Mouse (Mus musculus) CH12F3 (cell line): ENCODE results near the gene Smad3.

Experiments used
- in situ Hi-C: fragments of 300-500 bp; cut with MboI; formaldehyde crosslinking; loops from 2 replicates; pipeline ENCODE4 v1.14.3; 2020; ENCODE audit warnings: low sequenced_read_pairs

The Smad3 gene

DNA sequence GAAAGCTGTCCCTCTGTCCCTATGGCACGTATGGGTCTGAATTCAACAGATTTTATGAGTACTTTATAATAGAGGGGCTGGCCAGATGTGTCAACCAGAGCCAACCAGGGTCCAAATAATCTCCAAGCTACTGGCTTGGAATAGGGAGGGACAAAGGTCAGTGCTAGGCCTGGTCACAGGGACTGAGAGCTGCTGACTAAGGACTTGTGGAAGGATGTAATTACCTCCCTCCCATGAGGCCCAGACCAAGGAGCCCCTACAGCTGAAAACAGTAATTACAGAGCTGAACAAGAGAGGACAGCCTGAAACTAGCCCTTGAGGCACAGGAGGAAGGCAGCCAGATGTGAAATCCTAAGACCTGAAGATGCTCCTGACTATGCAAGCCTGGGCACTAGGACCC lies 89.2 kb downstream of the Smad3 start:
- in situ Hi-C loops, result no loop called here

DNA sequence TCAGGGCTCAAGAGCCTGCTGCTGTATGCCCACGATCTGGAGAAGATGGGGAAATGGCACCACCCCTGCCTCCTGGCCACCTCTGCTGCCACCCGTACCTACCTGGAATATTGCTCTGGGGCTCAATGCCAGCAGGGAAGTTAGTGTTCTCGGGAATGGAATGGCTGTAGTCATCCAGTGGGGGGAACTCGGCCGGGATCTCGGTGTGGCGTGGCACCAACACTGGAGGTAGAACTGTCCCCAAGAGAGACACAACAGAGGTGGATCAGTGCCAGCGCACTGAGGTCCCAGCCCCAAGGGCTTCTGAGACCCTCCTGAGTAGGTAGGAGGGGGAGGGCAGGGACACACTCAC lies 90.4 kb downstream of the Smad3 start:
- in situ Hi-C loops, result no loop called here

DNA sequence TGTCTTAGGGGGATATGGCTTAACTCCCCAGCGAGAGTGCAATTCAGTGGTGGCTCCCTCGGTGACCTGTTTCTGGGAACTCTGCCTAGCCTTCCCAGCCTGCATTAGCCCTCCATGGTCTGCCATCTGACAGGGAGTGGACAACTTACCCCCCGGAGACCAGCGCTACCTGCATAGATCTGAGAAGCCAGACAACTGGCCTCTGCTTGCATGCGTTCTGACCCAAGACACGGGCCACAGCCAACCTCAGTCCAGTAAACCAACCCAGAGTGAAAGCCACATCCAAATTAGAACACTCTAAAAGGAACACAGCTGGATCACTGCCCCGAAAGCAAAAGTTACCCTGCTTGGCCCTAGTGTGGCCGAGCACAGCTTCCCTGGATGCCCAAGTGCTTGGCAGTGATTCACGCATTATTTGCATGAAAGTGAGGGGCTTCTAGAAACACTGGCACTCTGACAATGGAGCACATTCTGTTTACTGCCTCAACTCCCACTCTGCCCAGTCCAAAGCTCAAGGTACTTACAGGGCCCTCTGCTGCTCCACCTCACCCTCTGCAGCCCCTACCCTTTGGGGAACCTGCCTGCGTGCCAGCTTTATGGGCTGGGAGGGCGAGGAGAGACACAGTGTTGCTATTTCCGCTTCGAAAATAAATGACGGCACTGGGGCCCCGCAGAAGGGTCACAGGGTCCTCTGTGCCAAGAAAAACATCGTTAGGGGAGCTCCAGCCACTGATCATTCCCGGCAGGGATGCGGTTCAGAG lies 91.0 kb downstream of the Smad3 start:
- in situ Hi-C loops, result no loop called here

DNA sequence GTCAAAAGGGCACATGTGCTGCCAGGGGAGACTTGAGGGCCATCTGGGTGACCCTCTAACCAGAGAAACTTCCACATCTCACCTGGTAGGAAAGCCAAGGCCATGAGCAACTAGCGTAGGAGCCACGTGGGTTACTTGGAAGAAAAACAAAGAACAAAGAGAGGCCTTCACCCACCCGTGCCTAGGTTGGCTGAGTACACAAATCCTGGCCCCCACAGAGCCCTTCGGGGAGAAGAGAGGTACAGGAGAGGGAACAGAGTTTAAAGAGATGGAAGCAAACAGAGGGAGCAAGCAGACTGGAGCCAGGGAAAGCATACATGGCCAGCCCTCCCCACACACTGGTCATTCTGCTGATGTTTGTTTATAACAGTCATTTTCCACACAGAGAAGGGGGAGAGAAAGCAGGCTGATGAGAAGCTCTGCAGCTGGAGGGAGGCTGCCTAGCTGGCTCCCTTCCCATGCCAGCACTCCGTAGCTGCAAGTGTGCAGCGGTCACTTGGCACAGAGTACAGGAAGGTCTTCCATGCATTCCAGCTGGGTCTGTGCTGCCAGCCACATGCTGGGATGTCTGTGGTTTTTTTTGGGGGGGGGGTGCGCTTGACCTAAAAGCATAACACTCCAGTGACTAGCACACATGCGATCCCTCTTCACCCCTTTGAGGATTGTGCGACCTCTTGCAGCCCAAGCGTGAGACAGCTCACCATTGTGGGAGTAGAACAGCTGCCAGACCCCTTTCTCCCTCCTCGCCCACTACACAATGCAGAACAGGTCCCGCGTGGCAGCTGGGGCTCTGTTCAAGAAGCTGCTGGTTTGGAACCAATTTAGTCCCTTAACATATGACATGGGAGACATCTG lies 92.8 kb downstream of the Smad3 start:
- in situ Hi-C loops, result no loop called here

DNA sequence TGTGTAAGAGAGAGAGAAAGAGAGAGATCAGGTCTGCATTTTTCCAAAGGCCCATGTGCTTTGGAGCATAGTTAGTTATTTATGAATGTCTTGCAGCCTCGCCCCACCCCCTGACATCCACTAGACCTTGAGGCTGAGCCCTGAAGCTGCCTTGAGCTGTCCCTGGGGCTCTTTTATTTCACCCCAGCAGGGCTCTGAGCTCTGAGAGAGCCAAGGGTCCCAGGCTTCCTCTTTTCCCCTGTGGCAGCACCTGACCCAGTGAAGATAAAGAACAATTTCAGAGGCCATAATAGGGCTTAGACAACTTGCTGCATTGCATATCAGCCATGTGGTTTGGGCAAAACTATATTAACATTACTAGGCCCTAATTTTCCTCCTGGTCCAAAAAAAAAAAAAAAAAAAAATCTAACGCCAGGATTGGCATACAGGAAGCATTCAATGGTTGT lies 93.5 kb downstream of the Smad3 start:
- in situ Hi-C loops, result no loop called here

DNA sequence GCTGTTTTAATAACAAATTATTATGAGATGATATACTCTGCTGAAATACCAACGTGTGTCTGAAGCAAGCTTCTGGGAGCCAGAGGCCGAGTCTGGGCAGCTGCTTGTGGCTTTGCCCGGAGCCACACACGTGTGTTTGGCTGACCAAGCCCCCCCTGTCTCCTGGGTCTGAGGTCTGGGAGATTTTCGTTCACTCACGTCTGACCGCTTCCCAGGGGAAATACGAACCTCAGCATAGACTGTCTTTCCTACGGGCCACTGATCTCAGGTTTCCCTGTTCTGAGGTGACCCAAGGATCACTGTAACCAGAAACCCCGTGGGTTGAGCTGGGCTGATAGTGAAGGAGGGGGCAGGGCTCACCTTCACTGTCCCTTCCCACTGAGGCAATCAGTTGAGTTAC lies 94.6 kb downstream of the Smad3 start:
- in situ Hi-C loops, result no loop called here

DNA sequence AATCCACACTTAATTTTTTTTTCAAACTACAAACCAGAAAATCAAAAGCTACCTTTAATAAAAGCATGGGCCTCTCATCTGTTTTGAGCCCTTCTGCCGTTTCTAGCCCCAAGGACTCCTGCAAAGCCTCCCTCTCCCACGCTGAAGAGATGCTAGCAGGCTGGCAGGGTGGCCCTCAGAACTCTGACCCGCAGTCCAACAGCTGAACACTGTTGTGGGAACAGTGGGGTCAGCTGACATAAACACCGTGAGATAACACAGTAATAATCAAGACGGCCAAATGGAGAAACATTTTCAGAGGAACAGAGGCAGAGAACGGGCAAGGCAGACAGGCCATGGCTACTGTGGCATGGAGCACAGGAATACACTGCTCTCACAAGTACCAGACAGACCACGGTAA lies 95.0 kb downstream of the Smad3 start:
- in situ Hi-C loops, result no loop called here

DNA sequence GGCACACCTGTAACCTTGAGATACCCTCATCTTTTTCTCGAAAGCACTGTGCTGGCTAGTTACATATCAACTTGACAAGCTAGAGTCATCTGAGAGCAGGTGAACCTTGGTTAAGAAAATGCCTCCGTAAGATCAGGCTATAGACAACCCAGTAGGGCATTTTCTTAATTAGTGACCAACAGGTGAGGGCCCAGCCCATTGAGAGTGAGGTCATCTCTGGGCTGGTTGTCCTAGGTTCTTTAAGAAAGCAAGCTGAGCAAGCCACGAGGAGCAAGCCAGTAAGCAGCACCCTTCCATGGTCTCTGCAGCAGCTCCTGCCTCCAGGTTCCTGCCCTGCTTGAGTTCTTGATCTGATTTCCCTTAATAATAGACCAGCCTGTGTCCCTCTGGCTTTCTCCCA lies 97.1 kb downstream of the Smad3 start:
- in situ Hi-C loops, result no loop called here

DNA sequence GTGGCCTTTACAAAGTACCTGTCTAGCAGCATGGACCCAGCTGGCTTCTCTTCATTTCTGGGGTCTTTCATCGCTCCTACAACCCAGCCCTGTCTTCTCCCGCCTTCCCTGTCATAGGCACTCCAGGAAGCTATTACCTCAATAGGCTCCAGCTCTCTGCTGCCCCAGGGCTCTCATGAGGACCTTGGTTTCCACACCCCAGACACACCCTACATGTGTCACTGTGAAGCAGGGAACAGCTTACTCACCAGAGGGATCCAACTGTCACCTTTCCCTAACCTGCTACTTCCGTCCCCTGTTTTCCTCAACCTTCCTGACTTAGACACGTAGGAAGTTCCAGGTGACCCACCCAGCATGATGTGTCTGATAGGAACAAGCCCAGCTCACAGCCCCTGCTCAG lies 97.7 kb downstream of the Smad3 start:
- in situ Hi-C loops, result no loop called here

DNA sequence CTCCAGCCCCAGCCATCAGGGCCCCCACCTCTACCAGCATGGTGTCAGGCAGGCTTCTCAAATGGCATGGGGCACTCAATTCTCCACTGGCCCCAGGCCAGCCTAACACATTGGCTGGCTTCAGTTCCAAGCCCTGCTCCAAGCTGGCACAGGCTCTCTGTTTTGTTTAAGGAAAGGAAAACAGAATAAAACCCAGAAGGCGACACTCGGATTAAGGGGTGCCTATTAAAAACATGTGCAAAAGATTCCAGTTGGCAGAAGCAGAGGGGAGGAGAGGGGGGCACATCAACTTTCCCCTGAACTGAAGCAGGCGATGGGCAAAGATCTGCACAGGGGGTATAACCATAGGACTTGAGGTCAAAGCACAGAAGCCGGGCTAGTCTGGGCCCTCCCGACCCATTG lies 98.8 kb downstream of the Smad3 start:
- in situ Hi-C loops, result no loop called here

DNA sequence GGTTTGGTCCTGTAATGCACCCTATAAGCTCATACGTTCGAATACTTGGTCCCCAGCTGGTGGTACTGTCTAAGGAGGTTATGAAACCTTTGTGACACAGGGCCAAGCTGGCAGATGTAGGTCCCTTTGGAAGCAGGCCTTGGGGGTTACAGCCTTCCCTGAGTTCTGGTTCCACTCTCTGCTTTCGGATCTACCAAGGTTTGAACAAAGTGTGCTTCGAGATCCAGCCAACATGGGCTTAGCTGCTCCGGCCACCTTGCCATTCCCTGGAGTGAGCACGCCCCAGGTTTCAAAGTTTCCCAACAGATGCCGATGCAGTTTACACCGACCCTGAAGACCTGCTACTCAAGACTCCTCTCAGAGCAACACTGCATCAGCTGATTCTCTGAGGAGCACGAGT lies 99.4 kb downstream of the Smad3 start:
- in situ Hi-C loops, result no loop called here

DNA sequence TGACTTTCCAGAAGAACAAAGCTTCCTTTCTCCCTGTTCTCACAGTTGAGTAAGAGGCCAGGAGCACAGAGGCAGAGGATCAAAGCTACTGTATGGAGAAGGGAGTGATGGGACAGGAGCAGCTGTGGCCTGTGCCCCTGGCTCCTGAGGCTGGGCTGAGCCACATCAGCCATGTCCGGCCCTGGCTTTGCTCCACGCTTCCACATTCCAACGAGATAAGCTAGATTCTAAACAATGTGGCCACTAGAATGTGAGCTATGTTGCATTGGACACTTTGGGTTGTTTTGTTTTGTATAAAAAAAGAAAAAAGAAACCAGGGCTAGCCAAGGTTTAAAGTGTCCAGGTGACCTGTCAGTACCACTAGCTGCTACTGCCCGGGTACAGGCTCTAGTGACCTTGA lies 100.6 kb downstream of the Smad3 start:
- in situ Hi-C loops, result no loop called here

DNA sequence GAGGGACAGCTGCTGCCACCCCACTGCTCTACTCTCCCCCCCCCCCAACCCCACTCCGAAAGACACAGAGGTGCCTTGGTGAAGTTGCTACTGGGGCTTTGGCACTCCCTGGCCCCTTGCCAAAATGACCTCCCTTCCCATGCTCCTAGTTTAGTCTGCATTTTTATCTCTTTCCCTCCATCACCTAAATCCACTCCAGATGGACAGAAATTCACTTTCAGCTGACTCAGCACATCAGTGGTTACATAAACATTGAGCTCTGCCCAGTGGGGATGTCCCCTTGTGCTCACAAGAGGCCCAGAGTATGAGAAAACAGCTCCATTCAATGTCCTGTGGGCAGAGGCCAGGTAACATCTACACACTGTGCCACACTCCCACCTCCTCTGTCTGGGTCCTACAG lies 102.7 kb downstream of the Smad3 start:
- in situ Hi-C loops, result no loop called here

DNA sequence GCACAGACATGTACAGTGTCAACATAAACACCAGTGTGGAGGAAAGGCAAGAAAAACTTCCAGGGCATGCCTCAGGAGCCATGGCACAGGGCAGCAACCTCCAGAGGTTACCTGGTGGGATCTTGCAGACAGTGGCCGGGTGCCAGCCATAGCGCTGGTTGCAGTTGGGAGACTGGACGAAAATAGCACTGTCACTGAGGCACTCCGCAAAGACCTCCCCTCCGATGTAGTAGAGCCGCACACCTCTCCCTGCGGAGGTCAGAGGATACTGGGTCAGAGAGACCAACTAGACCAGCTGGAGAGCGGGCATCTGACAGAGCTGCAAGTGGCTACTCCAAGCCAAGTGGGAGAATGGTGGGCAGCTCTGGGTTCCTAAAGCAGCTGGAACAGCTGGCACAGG lies 103.2 kb downstream of the Smad3 start:
- in situ Hi-C loops, result no loop called here

DNA sequence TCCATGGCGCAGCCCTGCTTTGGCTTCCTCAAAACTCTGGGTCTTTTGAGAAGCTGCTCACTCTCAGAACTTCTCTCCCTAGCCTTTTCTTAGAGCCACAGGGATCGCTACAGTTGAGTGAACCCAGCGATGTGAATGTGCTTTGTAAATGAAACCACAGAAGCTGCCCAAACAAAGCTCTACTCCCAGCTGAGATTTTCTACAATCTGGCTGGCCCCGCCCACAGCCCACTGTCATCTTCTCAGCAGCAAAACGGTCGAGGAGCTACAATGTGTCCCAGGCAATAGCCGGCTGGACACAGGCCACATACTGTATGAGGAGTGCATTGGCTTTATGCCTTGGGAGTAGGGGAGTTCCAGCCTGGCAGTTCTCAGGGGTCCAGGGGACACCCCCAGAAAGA lies 104.1 kb downstream of the Smad3 start:
- in situ Hi-C loops, result no loop called here

DNA sequence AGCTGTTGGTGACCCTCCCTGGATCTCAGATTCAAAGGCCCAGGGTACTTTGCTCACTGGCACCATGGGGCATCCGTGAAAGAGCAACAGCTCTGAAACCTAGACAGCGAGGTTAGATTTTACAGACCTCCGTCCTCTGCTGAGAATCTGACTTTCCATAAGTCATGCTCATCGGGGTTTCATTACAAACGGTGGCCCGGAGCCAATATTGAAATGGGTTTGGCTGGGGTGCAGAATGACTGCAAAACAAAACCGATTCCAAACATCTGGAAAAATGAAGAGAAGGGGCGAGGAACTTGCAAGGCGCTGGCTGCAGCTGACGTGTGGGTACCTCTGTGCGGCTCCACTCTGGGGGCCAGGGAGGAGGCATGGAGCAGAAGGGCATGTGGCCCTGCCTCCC lies 106.2 kb downstream of the Smad3 start:
- in situ Hi-C loops, result no loop called here

DNA sequence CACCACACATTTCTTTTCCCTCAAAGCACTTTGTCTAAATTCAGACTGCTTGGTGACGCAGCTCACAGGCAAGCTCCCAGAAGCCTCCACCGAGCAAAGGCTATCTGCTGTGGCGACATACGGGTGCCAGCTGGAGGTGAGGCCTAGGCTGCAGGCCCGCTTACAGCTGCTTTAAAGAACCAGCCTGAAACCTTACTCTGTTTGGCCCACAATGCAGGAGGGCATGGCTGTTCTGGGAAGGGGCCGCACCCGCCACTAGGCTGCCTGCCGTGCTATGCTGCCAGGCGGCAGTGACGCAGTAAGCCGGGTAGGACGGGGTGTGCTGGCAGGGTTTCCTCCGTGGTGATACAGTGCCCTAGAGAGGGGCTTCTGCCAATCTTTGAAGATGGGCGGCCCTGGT lies 106.9 kb downstream of the Smad3 start:
- in situ Hi-C loops, result no loop called here

DNA sequence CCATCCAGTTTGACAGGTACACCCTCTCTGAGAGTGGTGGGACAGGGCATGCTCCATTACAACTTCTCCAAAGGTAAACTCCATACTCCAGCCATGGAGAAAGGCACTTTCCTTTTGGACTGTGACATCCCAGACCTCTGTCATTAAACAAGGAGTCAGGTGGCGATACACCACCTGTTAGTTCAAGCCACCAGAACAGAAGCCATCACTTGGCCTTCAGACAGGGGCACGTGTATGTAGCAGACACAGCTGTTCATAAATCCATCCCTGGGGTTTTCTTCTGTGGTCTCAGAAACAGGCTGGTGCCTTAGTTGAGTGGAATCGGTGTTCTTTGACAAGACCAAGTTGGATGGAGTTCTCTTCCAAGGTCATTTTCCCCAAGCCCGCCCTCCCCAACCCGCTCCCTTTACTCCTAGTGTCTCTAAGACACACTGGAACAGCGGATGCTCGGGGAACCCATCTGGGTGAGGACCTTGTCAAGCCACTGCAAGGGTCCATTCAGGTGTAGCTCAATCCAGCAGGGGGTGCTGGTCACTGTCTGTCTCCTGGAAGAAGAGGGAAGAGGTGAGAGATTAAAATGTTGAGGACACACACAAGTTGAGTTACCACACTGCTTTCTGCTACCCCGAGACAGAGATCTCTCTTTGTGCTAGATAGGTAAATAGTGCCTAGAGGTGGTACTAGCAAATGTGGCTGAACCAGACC lies 107.8 kb downstream of the Smad3 start:
- in situ Hi-C loops, result loop anchor here (10.0 kb wide), 1 partner anchor 195 kb away; no protein-coding TSS in a partner anchor

DNA sequence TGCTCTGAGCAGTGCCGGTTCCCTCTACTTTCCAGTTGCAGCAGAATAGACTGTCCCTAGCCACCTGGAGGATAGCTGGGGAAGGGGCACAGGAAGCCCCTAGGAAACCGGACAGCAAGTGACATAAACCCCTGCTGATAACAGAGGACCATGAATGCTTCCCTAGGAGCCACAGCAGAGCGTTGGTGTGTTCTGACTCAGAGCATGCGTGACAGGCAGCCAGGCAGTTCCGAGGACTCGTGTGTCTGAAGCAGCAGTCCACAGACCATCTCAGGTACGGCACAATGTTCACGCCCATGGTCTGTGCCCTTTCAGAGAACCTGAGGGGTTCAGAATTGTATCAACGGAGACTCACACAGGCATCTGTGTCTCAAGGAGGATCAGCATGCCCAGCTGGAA lies 109.3 kb downstream of the Smad3 start:
- in situ Hi-C loops, result loop anchor here (10.0 kb wide), 1 partner anchor 196 kb away; no protein-coding TSS in a partner anchor

DNA sequence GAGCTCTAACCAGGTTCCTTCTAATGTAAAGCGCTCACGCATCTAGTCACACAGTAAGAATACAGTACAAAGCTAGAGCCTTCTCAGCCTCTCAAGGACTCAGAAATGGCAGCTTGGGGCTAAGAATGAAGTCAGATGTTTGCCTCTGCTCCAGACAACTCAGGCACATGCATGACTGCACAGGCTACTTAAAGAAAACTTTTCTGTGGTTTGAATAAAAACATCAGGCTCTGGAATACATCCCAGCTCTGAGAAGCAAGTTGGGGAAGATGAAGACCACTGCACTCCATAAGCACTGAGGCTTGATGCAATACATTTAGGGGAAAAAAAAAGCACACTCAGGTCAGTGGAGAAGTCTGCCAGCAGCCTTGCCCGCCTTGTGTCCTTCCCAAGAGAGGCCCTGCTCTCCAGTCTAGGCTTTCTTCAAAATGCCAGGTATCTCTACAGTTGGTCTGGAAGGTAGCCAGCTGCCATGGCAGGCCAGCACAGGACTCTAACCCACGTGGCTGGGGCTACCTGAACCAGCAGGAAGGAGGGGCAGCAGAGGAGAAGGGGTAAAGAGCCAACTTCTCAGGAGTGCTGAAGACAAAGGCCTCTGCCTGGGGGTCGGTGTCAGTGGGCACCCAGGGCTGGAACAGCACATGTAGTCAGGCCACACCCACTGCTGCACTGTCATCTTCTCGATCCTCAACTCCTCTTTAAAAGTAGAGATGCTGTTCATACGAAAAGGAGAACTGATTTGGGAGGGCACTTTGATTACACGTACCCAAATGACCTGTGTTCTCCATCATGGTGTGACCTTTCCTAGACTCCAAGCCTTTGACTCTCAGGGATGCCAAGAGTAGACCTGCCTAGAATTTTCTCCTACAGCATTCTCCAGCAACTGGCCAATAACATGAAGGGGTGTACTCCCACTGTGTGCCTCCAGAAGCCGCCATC lies 109.9 kb downstream of the Smad3 start:
- in situ Hi-C loops, result loop anchor here (10.0 kb wide), 1 partner anchor 197 kb away; no protein-coding TSS in a partner anchor
